Mouse (Mus musculus): ENCODE results near the gene Grb2.
A peak's percentile ranks its signal among the peaks of the same experiment; 100 is the strongest.
"Not testable (repeated sequence)": the region's sequence is repeated elsewhere in the genome, so short reads cannot be mapped to it uniquely, and the experiment has no call there.

Grb2 gene

GRCm38 (mm10) chr11:115646439-115646838 lies 62.0 kb downstream of the Grb2 start:
- no peak for DNase-seq (ENCODE audit: low spot score in 2 of 2)

- DNase-seq (ENCODE audit: low spot score in 2 of 2), result not testable (repeated sequence)
Observed at GRCm38 (mm10) chr11:115645498-115645897, 62.9 kb downstream of the Grb2 start.

- DNase-seq (ENCODE audit: low spot score in 2 of 2), result no peak
Observed at GRCm38 (mm10) chr11:115644308-115644707, 64.1 kb downstream of the Grb2 start.

GRCm38 (mm10) chr11:115643265-115643664 lies 65.1 kb downstream of the Grb2 start:
- DNase-seq (ENCODE audit: low spot score in 2 of 2), result no peak

- no peak for DNase-seq (ENCODE audit: low spot score in 2 of 2)
Observed at GRCm38 (mm10) chr11:115642705-115643104, 65.7 kb downstream of the Grb2 start.

- DNase-seq (ENCODE audit: low spot score in 2 of 2), result no peak
Observed at GRCm38 (mm10) chr11:115641664-115642036, 66.7 kb downstream of the Grb2 start.

- no peak for DNase-seq (ENCODE audit: low spot score in 2 of 2)
Observed at GRCm38 (mm10) chr11:115640978-115641663, 67.3 kb downstream of the Grb2 start.

- no peak for DNase-seq (ENCODE audit: low spot score in 2 of 2)
Observed at GRCm38 (mm10) chr11:115640311-115640828, 68.0 kb downstream of the Grb2 start.

GRCm38 (mm10) chr11:115639540-115639939 lies 68.9 kb downstream of the Grb2 start:
- no peak for DNase-seq (ENCODE audit: low spot score in 2 of 2)

GRCm38 (mm10) chr11:115638498-115639409 lies 69.6 kb downstream of the Grb2 start:
- DNase-seq (ENCODE audit: low spot score in 2 of 2), result no peak

- DNase-seq (ENCODE audit: low spot score in 2 of 2), result no peak
Observed at GRCm38 (mm10) chr11:115636960-115637359, 71.4 kb downstream of the Grb2 start.

- DNase-seq (ENCODE audit: low spot score in 2 of 2), result no peak
Observed at GRCm38 (mm10) chr11:115635484-115635883, 72.9 kb downstream of the Grb2 start.

- DNase-seq (ENCODE audit: low spot score in 2 of 2), result no peak
Observed at GRCm38 (mm10) chr11:115635041-115635440, 73.4 kb downstream of the Grb2 start.

GRCm38 (mm10) chr11:115634109-115634508 lies 74.3 kb downstream of the Grb2 start:
- no peak for DNase-seq (ENCODE audit: low spot score in 2 of 2)

GRCm38 (mm10) chr11:115632862-115633261 lies 75.5 kb downstream of the Grb2 start:
- no peak for DNase-seq (ENCODE audit: low spot score in 2 of 2)

GRCm38 (mm10) chr11:115632247-115632646 lies 76.2 kb downstream of the Grb2 start:
- no peak for DNase-seq (ENCODE audit: low spot score in 2 of 2)

- no peak for DNase-seq (ENCODE audit: low spot score in 2 of 2)
Observed at GRCm38 (mm10) chr11:115631505-115631890, 76.9 kb downstream of the Grb2 start.

GRCm38 (mm10) chr11:115630532-115631504 lies 77.6 kb downstream of the Grb2 start:
- peak in 1 of 2 experiments; percentile 65 for DNase-seq (ENCODE audit: low spot score in 2 of 2)

GRCm38 (mm10) chr11:115629734-115630531 lies 78.5 kb downstream of the Grb2 start:
- no peak for DNase-seq (ENCODE audit: low spot score in 2 of 2)

GRCm38 (mm10) chr11:115628465-115629101 lies 79.8 kb downstream of the Grb2 start:
- no peak for DNase-seq (ENCODE audit: low spot score in 2 of 2)
